Mouse (Mus musculus) lung, adult 2 months (tissue): ENCODE data around the gene Dnah5.

Experiments
- CTCF ChIP-seq: fragments of 200-500 bp; IDR thresholded peaks from 2 replicates; pipeline ENCODE4 v1.5.1; 2011; ENCODE audit warnings: mild to moderate bottlenecking, low read length, control low read depth; ENCODE audit not compliant: insufficient read depth
- POLR2A ChIP-seq: fragments of 200-500 bp; IDR thresholded peaks from 2 replicates; pipeline ENCODE4 v1.6.1; 2011; ENCODE audit warnings: low read depth, mild to moderate bottlenecking, control low read depth, low read length, borderline replicate concordance; ENCODE audit errors: extremely low read depth

GRCm38 (mm10) chr15:28322533-28322932 lies 119.0 kb downstream of the Dnah5 start:
- no peak for TF ChIP-seq CTCF
- no peak for TF ChIP-seq POLR2A
